In the genomic region with DNA sequence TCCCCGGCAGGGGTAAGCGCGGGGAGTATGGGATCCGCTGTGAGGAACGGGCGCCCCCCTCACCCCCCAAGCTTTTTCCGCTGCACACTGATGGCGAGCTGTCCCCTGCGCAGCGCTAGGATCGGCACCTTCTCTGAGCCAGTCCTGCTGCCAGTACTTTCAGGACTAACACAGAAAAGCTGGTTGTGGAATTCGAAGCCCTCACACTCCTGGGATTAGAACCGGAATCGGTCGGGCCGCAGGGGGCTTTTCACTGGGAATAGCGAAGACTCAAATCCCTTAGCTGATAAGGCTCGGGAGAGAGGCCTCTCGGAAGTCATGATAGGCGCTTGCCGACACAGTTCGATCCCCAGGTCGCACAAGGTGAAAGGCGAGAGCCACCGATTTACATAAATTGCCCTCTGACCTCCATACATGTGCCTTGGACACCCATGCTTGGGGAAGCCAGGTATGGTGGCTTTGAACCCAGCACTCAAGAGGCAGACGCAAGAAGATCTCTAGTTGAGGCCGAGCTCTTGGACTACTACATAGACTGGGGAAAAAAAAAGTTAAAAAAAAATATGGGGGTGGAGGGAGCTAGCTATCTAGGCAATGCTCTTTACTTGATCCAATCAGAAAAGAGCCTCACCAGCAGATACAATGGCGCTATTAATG, we compare ENCODE assay signal across 8 mouse cellular contexts. TPM values are rescaled to one million over a fixed set of nuclear protein-coding genes. Genes with fewer than 3 reads are reported as not detected.
DNase-seq lines count a peak whose midpoint lies in the region; ATAC-seq and TF ChIP-seq lines count a peak whose summit lies in the region.

No protein-coding gene starts in this region.

- H3K9me3 ChIP-seq in heart, postnatal 0 days (replicated peaks; ENCODE audit: control insufficient read depth, low read length) = no peaks in the 10 kb centered on the region
- no peaks in the 10 kb centered on the region for H3K9me3 ChIP-seq in ES-E14 (ENCODE audit: control insufficient read depth, insufficient read depth, low read depth, low read length)
- no peaks in the 10 kb centered on the region for H3K9me3 ChIP-seq in forebrain, embryonic 16.5 days (ENCODE audit: control insufficient read depth, low read length)
- H3K9me3 ChIP-seq in midbrain, embryonic 11.5 days (ENCODE audit: control insufficient read depth, low read length) = no peaks in the 10 kb centered on the region

- H3K27me3 ChIP-seq in heart, postnatal 0 days (ENCODE audit: control insufficient read depth, insufficient read depth, low read length) = no peaks in the 10 kb centered on the region
- no peaks in the 10 kb centered on the region; the same call in 1 of the 2 replicates for H3K27me3 ChIP-seq in forebrain, embryonic 16.5 days (replicated peaks; ENCODE audit: control insufficient read depth, insufficient read depth, low read length)
- peaks cover 23% of the 10 kb centered on the region for H3K27me3 ChIP-seq in midbrain, embryonic 11.5 days (ENCODE audit: control insufficient read depth, insufficient read depth, low read length)

- no peaks in the 10 kb centered on the region for H3K36me3 ChIP-seq in heart, postnatal 0 days (replicated peaks; ENCODE audit: control insufficient read depth, insufficient read depth, low read length)
- H3K36me3 ChIP-seq in ES-E14 (ENCODE audit: control insufficient read depth, insufficient read depth, low read length, poor library complexity, severe bottlenecking) = no peaks in the 10 kb centered on the region
- no peaks in the 10 kb centered on the region for H3K36me3 ChIP-seq in forebrain, embryonic 16.5 days (ENCODE audit: control insufficient read depth, insufficient read depth)
- H3K36me3 ChIP-seq in midbrain, embryonic 11.5 days (ENCODE audit: control insufficient read depth, insufficient read depth, low read length) = no peaks in the 10 kb centered on the region

- in situ Hi-C loops in ES-E14 (cut with MboI; ENCODE audit: low sequenced_read_pairs in 2 of 2, unreplicated experiment in 2 of 2) = no loop called here

- 12% methylated on average over 28 of the region's 28 CpGs for WGBS in heart, postnatal 0 days
- WGBS in forebrain, embryonic 16.5 days = 9% methylated on average over 28 of the region's 28 CpGs
- 7% methylated on average over 26 of the region's 28 CpGs for WGBS in midbrain, embryonic 11.5 days

- H3K4me2 ChIP-seq in heart, postnatal 0 days (ENCODE audit: low read depth, low read length) = peak overlapping the region; percentile 98
- peak overlapping the region; percentile 82 for H3K4me2 ChIP-seq in forebrain, embryonic 16.5 days (ENCODE audit: low read length)
- peak overlapping the region; percentile 99 for H3K4me2 ChIP-seq in midbrain, embryonic 11.5 days

- no peak for TF ChIP-seq EP300 in heart, postnatal 0 days (IDR thresholded peaks at IDR 0.05; ENCODE audit: low read depth)

- intact Hi-C loops in heart, postnatal 36 days (cut with DNase I) = loop anchor here (2.0 to 10.0 kb wide), 2 partner anchors 39 to 299 kb away; no protein-coding TSS in a partner anchor

- H3K4me3 ChIP-seq in heart, postnatal 0 days (ENCODE audit: low read depth, low read length) = peak overlapping the region; percentile 67
- peak overlapping the region; percentile 71 to 81 for H3K4me3 ChIP-seq in ES-E14 (ENCODE audit: insufficient read depth in 1 of 2, low read depth in 1 of 2, low read length in 2 of 2, poor library complexity in 1 of 2, severe bottlenecking in 1 of 2)
- H3K4me3 ChIP-seq in forebrain, embryonic 16.5 days (replicated peaks; ENCODE audit: low read length) = peak overlapping the region; percentile 75
- peak overlapping the region; percentile 68 for H3K4me3 ChIP-seq in midbrain, embryonic 11.5 days (ENCODE audit: low read depth, low read length)

- TF ChIP-seq CTCF in heart, postnatal 0 days (IDR thresholded peaks at IDR 0.05; ENCODE audit: low read depth) = no peak

- DNase-seq in heart, postnatal 0 days (ENCODE audit: low spot score) = no peak
- DNase-seq in heart, postnatal 36 days = no peak
- DNase-seq in ES-E14 (ENCODE audit: low read depth, low spot score) = no peak
- DNase-seq in midbrain, embryonic 11.5 days (ENCODE audit: low spot score, missing footprints) = no peak
- no peak for DNase-seq in adrenal gland, postnatal 25 days
- no peak for DNase-seq in layer of hippocampus, postnatal 36 days
- no peak for DNase-seq in adrenal gland, adult 2 months

- peak overlapping the region; percentile 91 for H3K27ac ChIP-seq in heart, postnatal 0 days (ENCODE audit: low read depth)
- peak overlapping the region; percentile 67 for H3K27ac ChIP-seq in ES-E14 (ENCODE audit: insufficient read depth, low read depth, low read length, poor library complexity, severe bottlenecking)
- H3K27ac ChIP-seq in forebrain, embryonic 16.5 days (ENCODE audit: low read length) = peak overlapping the region; percentile 55
- no peak overlapping the region for H3K27ac ChIP-seq in midbrain, embryonic 11.5 days (ENCODE audit: low read depth, low read length)

- H3K4me1 ChIP-seq in heart, postnatal 0 days (ENCODE audit: control insufficient read depth, insufficient read depth) = peaks cover 13% of the 10 kb centered on the region
- peaks cover 0 to 15% of the 10 kb centered on the region in 2 experiments; a peak in 2 of 4 replicates for H3K4me1 ChIP-seq in ES-E14 (ENCODE audit: control insufficient read depth in 2 of 2, insufficient read depth in 2 of 2, low read length in 2 of 2, poor library complexity in 1 of 2)
- H3K4me1 ChIP-seq in forebrain, embryonic 16.5 days (replicated peaks; ENCODE audit: control insufficient read depth, insufficient read depth, low read length) = peaks cover 17% of the 10 kb centered on the region
- peaks cover 6% of the 10 kb centered on the region; the same call in 1 of the 2 replicates for H3K4me1 ChIP-seq in midbrain, embryonic 11.5 days (ENCODE audit: control insufficient read depth, insufficient read depth, low read length)

- H3K9ac ChIP-seq in heart, postnatal 0 days (replicated peaks; ENCODE audit: low read depth, low read length) = peak overlapping the region; percentile 65; the same call in 1 of the 2 replicates
- peak overlapping the region; percentile 91 for H3K9ac ChIP-seq in ES-E14 (ENCODE audit: insufficient read depth, low read depth, low read length, poor library complexity, severe bottlenecking)
- H3K9ac ChIP-seq in forebrain, embryonic 16.5 days (replicated peaks; ENCODE audit: low read depth, low read length) = peak overlapping the region; percentile 85
- peak overlapping the region; percentile 72 for H3K9ac ChIP-seq in midbrain, embryonic 11.5 days (ENCODE audit: low read length)

- ATAC-seq in heart, postnatal 0 days (ENCODE audit: insufficient read depth, low read depth) = no peak; the same call in 1 of the 2 replicates
- no peak; the same call in 1 of the 2 replicates for ATAC-seq in forebrain, embryonic 16.5 days
- 0 out of 2 replicates have a peak, but pooled peaks have one; percentile 7 for ATAC-seq in midbrain, embryonic 11.5 days (ENCODE audit: low FRiP score)

RNA-seq across cellular contexts. Expression of a gene that starts 6.2 kb away (rescaled TPM):
- total RNA-seq in heart, postnatal 0 days (2014; rRNA removed; ENCODE audit: low replicate concordance) = 19.4 and 37.3 TPM in 2 replicates
- polyA plus RNA-seq in heart, postnatal 0 days (2015; fragmentation: Nextera tagmentation; extraction: Ambion mirVana) = 7.6 and 8.3 TPM in 2 replicates
- total RNA-seq in heart, postnatal 36 days (2021) = 10 to 100 TPM; 50.0 to 72.1 TPM
- 43.6 and 45.7 TPM in 2 replicates for total RNA-seq in ES-E14 (2012; rRNA removed)
- 39.3 and 41.7 TPM in 2 replicates for polyA plus RNA-seq in forebrain, embryonic 16.5 days (2015; fragmentation: Nextera tagmentation; extraction: Ambion mirVana)
- polyA plus RNA-seq in midbrain, embryonic 11.5 days (2014; fragmentation: Nextera tagmentation; extraction: Ambion mirVana) = 9.8 and 10.9 TPM in 2 replicates
- 55.9 and 60.1 TPM in 2 replicates for total RNA-seq in adrenal gland, postnatal 25 days (2021)
- total RNA-seq in layer of hippocampus, postnatal 36 days (2021) = 10 to 100 TPM; 67.0 to 92.3 TPM
- 10 to 100 TPM; 68.0 to 69.5 TPM for total RNA-seq in adrenal gland, adult 2 months (2021)
- polyA plus RNA-seq in adrenal gland, adult 2 months (2012; rRNA removed) = 24.4 and 27.1 TPM in 2 replicates

RNA-seq across cellular contexts. Expression of a gene that starts 7.1 kb away (rescaled TPM):
- total RNA-seq in heart, postnatal 0 days (2014; rRNA removed; ENCODE audit: low replicate concordance) = not detected in 2 replicates
- not detected in 2 replicates for polyA plus RNA-seq in heart, postnatal 0 days (2015; fragmentation: Nextera tagmentation; extraction: Ambion mirVana)
- not detected for total RNA-seq in heart, postnatal 36 days (2021)
- total RNA-seq in ES-E14 (2012; rRNA removed) = not detected in 2 replicates
- polyA plus RNA-seq in forebrain, embryonic 16.5 days (2015; fragmentation: Nextera tagmentation; extraction: Ambion mirVana) = not detected in 2 replicates
- not detected in 2 replicates for polyA plus RNA-seq in midbrain, embryonic 11.5 days (2014; fragmentation: Nextera tagmentation; extraction: Ambion mirVana)
- not detected in 2 replicates for total RNA-seq in adrenal gland, postnatal 25 days (2021)
- not detected for total RNA-seq in layer of hippocampus, postnatal 36 days (2021)
- not detected for total RNA-seq in adrenal gland, adult 2 months (2021)
- not detected in 2 replicates for polyA plus RNA-seq in adrenal gland, adult 2 months (2012; rRNA removed)

RNA-seq across cellular contexts. Expression of a gene that starts 25.7 kb away (rescaled TPM):
- not detected in 2 replicates for total RNA-seq in heart, postnatal 0 days (2014; rRNA removed; ENCODE audit: low replicate concordance)
- polyA plus RNA-seq in heart, postnatal 0 days (2015; fragmentation: Nextera tagmentation; extraction: Ambion mirVana) = not detected in 2 replicates
- total RNA-seq in heart, postnatal 36 days (2021) = not detected
- not detected in 2 replicates for total RNA-seq in ES-E14 (2012; rRNA removed)
- not detected in 2 replicates for polyA plus RNA-seq in forebrain, embryonic 16.5 days (2015; fragmentation: Nextera tagmentation; extraction: Ambion mirVana)
- not detected in 2 replicates for polyA plus RNA-seq in midbrain, embryonic 11.5 days (2014; fragmentation: Nextera tagmentation; extraction: Ambion mirVana)
- not detected in 2 replicates for total RNA-seq in adrenal gland, postnatal 25 days (2021)
- total RNA-seq in layer of hippocampus, postnatal 36 days (2021) = not detected
- not detected for total RNA-seq in adrenal gland, adult 2 months (2021)
- not detected in 2 replicates for polyA plus RNA-seq in adrenal gland, adult 2 months (2012; rRNA removed)

RNA-seq across cellular contexts. Expression of a gene that starts 37.1 kb away (rescaled TPM):
- total RNA-seq in heart, postnatal 0 days (2014; rRNA removed; ENCODE audit: low replicate concordance) = not detected in 2 replicates
- not detected in 2 replicates for polyA plus RNA-seq in heart, postnatal 0 days (2015; fragmentation: Nextera tagmentation; extraction: Ambion mirVana)
- total RNA-seq in heart, postnatal 36 days (2021) = not detected
- 2.5 and 2.9 TPM in 2 replicates for total RNA-seq in ES-E14 (2012; rRNA removed)
- not detected in 2 replicates for polyA plus RNA-seq in forebrain, embryonic 16.5 days (2015; fragmentation: Nextera tagmentation; extraction: Ambion mirVana)
- polyA plus RNA-seq in midbrain, embryonic 11.5 days (2014; fragmentation: Nextera tagmentation; extraction: Ambion mirVana) = not detected in 2 replicates
- total RNA-seq in adrenal gland, postnatal 25 days (2021) = not detected in 2 replicates
- not detected for total RNA-seq in layer of hippocampus, postnatal 36 days (2021)
- not detected for total RNA-seq in adrenal gland, adult 2 months (2021)
- 1.4 and 45.4 TPM in 2 replicates for polyA plus RNA-seq in adrenal gland, adult 2 months (2012; rRNA removed)

RNA-seq across cellular contexts. Expression of a gene that starts 52.0 kb away (rescaled TPM):
- not detected in 2 replicates for total RNA-seq in heart, postnatal 0 days (2014; rRNA removed; ENCODE audit: low replicate concordance)
- 0.07 and 0.10 TPM in 2 replicates for polyA plus RNA-seq in heart, postnatal 0 days (2015; fragmentation: Nextera tagmentation; extraction: Ambion mirVana)
- total RNA-seq in heart, postnatal 36 days (2021) = not detected
- total RNA-seq in ES-E14 (2012; rRNA removed) = 0.76 and 1.7 TPM in 2 replicates
- polyA plus RNA-seq in forebrain, embryonic 16.5 days (2015; fragmentation: Nextera tagmentation; extraction: Ambion mirVana) = 5.3 and 8.3 TPM in 2 replicates
- polyA plus RNA-seq in midbrain, embryonic 11.5 days (2014; fragmentation: Nextera tagmentation; extraction: Ambion mirVana) = 1.4 and 2.0 TPM in 2 replicates
- total RNA-seq in adrenal gland, postnatal 25 days (2021) = 1.9 and 2.2 TPM in 2 replicates
- 1 to 10 TPM; 3.6 to 4.0 TPM for total RNA-seq in layer of hippocampus, postnatal 36 days (2021)
- total RNA-seq in adrenal gland, adult 2 months (2021) = 1 to 10 TPM; 1.7 to 2.3 TPM
- polyA plus RNA-seq in adrenal gland, adult 2 months (2012; rRNA removed) = 6.6 and 9.0 TPM in 2 replicates
